Mouse (Mus musculus) kidney, adult 2 months (tissue): ENCODE measurements around the gene Sgsm2.

Source experiments
- CTCF ChIP-seq: fragments of 200-500 bp; conservative IDR thresholded peaks from 2 replicates; pipeline ENCODE4 v1.5.1; 2011; ENCODE audit warnings: low read depth, mild to moderate bottlenecking, control low read depth, low read length, moderate library complexity, mixed read lengths; ENCODE audit not compliant: insufficient read depth, insufficient read length
- POLR2A ChIP-seq: fragments of 200-500 bp; IDR thresholded peaks from one replicate; pipeline ENCODE4 v1.6.1; 2011; ENCODE audit warnings: low read depth, low read length, control low read depth

- TF ChIP-seq CTCF (peak; percentile 45), POLR2A (no peak)
Observed at GRCm38 (mm10) chr11:74845784-74846183, 51.1 kb downstream of the Sgsm2 start.
